Mouse (Mus musculus): ENCODE results near the gene Sik3. TPM values are rescaled to one million over a fixed set of nuclear protein-coding genes. Genes with fewer than 3 reads are reported as not detected.
"Not testable (repeated sequence)": the region's sequence is repeated elsewhere in the genome, so short reads cannot be mapped to it uniquely, and the experiment has no call there.

The Sik3 gene
- polyA plus RNA-seq, 1 experiment, result 10.9 TPM

GRCm38 (mm10) chr9:46142031-46142430, 129.4 kb downstream of the Sik3 start:
- WGBS, result 92% methylated on average over 1 of the region's 1 CpGs
- no peak for DNase-seq (ENCODE audit: low read depth, low spot score)

- 94% methylated on average over 1 of the region's 1 CpGs for WGBS
- DNase-seq (ENCODE audit: low read depth, low spot score), result no peak
Measured at GRCm38 (mm10) chr9:46142492-46142891, 129.9 kb downstream of the Sik3 start.

DNA sequence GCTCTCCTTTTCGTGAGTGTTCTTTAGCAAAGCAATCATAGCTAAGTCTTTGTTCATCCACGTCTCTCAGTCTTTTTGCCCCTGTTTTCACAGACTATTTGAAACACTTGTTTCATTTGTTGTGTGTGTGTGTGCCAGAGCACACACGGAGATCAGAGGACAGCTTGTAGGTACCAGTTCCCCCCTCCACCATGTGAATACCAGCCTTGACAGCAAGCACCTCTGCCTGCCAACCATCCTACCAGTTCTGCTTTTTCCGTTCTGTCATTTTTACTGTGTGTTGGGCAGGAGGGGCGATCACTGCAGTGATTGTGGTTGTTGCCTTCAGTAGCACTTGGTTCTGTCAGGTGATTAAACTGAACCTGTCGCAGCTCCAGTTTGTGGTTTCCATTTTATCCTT, 132.4 kb downstream of the Sik3 start:
- no peak for DNase-seq (ENCODE audit: low read depth, low spot score)
- WGBS, result 84% methylated on average over 6 of the region's 6 CpGs

- DNase-seq (ENCODE audit: low read depth, low spot score), result no peak
- WGBS, result 83% methylated on average over 3 of the region's 3 CpGs
Measured at GRCm38 (mm10) chr9:46146437-46146836, 133.8 kb downstream of the Sik3 start.

DNA sequence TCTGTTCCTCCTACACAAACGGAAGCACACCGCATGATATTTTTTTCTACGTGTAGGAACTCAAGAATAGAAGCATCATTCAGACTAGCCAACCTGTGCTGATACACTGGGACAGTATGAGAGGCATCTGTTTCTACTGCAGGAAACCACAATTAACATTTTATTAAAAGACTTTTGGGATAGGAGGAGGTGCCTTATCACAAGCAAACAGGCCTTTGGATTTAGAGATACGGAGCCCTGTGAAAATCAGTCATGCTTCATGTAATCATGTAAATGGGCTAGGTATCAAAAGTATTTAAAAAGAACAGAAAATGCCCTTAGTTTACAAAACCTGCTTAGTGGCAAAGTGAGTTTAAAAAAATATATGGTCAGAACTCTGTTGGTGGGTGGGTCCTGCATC, 136.1 kb downstream of the Sik3 start:
- WGBS, result 96% methylated on average over 4 of the region's 4 CpGs
- no peak for DNase-seq (ENCODE audit: low read depth, low spot score)

DNA sequence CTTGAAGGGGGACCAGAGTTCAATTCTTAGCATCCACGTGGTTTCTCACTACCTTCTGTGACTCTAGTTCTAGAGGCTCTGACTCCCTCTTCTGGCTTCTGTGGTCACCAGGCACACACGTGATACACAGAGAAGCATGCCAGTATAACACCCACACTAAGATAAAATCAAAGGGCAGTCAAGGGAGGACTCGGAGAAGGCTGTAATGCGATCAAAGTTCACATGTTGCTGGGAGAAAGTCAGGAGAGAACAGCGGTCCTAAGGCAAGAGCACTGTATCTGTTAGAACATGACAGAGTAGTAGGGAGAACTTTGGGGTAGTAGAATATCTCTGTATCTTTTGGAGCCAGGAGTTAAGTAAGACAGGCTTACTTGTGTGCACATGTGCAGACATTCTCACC, 136.8 kb downstream of the Sik3 start:
- 23% methylated on average over 5 of the region's 5 CpGs for WGBS
- DNase-seq (ENCODE audit: low read depth, low spot score), result peak; percentile 42

- 60% methylated on average over 7 of the region's 7 CpGs for WGBS
- DNase-seq (ENCODE audit: low read depth, low spot score), result no peak
Measured at GRCm38 (mm10) chr9:46150116-46150515, 137.5 kb downstream of the Sik3 start.

DNA sequence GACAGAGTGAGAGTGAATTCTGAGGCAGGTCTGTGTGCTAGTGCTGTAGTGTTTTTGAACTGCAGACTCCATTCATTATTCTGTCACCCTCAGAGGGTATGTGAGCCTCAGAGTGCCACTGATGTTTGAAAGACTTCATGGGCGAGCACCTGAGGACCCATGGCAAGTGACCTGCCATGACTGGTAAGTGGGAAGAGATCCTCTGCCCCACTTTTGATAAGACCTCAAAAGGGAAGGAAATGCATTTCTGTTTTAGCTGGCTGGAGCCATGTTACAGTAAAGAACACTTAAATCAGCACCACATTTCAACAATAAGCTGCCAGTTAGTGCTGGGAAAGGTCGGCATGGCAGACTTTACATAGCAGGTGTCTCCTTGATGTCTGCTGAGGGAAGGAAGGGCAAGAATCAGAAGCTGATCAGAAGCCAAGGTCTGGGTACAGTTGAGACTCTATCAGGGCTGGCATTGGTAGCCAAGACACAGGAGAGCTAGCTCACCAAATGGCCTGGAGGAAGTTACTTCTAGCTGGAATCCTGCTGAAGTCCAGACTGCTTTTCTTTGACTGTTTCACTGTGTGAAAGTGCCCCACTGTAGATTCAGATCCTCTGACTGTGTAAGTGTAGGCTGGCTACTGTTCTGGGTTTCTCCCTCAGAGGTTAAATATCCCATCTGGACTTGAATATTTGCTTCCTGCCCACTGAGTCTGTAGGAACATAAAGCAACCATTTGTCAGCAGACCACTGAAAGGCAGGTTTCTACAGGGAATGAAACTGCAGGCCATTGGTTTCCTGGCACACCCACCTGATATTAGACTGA, 138.5 kb downstream of the Sik3 start:
- 57% methylated on average over 2 of the region's 2 CpGs for WGBS
- DNase-seq (ENCODE audit: low read depth, low spot score), result no peak

GRCm38 (mm10) chr9:46151704-46152040, 139.1 kb downstream of the Sik3 start:
- WGBS, result 74% methylated on average over 6 of the region's 6 CpGs
- DNase-seq (ENCODE audit: low read depth, low spot score), result no peak

GRCm38 (mm10) chr9:46152067-46153015, 139.7 kb downstream of the Sik3 start:
- DNase-seq (ENCODE audit: low read depth, low spot score), result no peak
- 86% methylated on average over 8 of the region's 8 CpGs for WGBS

DNA sequence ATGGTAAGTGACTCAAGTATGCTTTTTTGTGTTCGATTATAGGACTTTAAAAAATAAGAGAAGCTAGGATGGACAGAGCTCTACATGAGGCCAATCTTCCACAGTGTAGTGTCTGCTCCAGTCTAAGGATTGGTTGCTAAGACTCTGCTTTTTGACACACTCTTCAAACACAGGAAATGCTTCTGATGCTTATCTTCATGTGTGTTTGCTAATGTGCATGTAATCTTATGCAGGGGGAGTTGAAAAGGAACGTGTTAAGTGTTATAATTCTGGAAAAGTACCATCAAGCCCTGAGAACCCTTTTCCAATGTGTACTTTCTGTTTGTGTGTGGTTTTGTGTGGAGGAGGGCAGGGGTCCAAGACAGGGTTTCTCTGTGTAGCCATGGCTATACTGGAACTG, 141.8 kb downstream of the Sik3 start:
- 43% methylated on average over 2 of the region's 2 CpGs for WGBS
- DNase-seq (ENCODE audit: low read depth, low spot score), result no peak

- DNase-seq (ENCODE audit: low read depth, low spot score), result no peak
- 70% methylated on average over 4 of the region's 4 CpGs for WGBS
Measured at GRCm38 (mm10) chr9:46155026-46155425, 142.4 kb downstream of the Sik3 start.

DNA sequence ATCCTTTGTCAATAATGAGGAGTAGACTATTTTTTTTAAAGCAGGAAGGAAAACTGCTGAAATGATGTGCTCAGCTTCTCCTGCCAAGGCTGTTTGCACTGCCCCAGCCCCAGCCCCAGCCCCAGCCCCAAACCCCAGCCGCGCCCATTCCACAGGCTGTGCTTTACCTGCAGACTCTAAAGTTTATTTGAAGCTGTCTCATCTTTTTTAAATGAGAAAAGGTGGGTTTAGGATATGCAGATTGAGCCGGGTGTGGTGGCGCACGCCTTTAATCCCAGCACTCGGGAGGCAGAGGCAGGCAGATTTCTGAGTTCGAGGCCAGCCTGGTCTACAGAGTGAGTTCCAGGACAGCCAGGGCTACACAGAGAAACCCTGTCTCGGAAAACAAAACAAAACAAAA, 143.2 kb downstream of the Sik3 start:
- WGBS, result 94% methylated on average over 8 of the region's 8 CpGs

GRCm38 (mm10) chr9:46156711-46157110, 144.1 kb downstream of the Sik3 start:
- DNase-seq (ENCODE audit: low read depth, low spot score), result no peak
- WGBS, result 71% methylated on average over 4 of the region's 4 CpGs

More for the DNA sequence above, 143.2 kb downstream of the Sik3 start:
- not testable (repeated sequence) for DNase-seq (ENCODE audit: low read depth, low spot score)

DNA sequence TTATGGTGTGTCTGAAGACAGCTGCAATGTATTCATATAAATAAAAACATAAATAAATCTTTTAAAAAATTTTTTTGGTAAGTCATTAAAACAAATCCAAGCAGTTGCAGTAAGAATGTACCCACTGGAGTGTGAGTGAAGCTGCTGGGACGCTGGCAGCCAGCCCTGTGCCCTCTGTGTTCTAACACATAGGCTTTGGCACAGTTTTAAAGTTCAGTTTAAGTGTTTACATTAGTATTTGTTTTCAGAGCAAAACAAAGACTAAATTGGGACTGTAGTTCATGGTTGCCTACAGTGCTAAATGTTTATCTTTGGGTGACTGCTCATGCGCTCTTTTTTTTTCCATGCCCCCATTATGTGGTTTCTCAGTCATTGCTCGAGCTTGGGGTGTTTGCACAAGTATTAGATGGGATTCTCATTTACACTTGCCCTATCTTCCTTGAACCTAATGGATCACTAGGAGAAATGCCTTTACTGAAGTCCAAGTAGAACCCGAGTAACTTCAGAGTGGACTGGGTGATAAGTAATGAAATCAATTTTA, 145.7 kb downstream of the Sik3 start:
- 58% methylated on average over 4 of the region's 4 CpGs for WGBS
- DNase-seq (ENCODE audit: low read depth, low spot score), result no peak

GRCm38 (mm10) chr9:46163430-46163829, 150.8 kb downstream of the Sik3 start:
- 57% methylated on average over 8 of the region's 8 CpGs for WGBS
- DNase-seq (ENCODE audit: low read depth, low spot score), result no peak

DNA sequence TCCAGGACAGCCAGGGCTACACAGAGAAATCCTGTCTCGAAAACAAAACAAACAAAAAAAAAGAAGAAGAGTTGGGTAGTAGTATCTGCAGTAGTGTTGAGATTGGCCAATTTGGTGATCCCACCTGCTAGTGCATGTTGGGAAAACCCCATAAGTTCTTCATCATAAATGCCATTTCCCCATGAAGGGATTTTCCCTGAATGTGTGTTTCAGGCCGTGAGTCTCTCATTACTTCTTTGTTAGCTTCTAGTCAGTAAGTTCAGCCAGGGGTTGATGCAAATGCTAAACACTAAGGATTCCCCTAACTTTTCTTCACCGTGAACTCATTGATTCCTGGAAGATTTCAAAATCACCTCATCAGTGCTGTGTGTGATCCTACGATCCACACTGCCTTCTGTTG, 156.2 kb downstream of the Sik3 start:
- WGBS, result 71% methylated on average over 4 of the region's 4 CpGs
- DNase-seq (ENCODE audit: low read depth, low spot score), result no peak

DNA sequence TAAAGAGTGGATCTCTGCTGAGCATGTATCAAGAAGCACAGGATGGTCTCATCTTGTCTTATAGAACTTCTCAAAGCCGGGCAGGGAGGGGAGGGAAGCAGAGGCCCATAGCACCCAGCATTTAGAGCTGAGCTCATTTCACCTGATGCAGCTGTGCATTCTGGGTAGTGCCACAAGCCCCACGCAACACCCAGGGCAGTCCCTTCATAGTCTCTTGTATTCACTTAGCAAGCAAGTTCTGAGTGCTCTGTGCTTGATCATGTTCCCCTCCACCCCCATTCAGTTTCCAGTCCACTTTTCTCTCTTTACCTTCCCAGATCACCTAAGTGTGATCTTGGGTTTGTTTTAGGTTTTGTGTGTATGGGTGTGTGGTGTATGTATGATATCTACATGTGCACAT, 159.6 kb downstream of the Sik3 start:
- no peak for DNase-seq (ENCODE audit: low read depth, low spot score)
- WGBS, result 88% methylated on average over 2 of the region's 2 CpGs

GRCm38 (mm10) chr9:46172953-46173352, 160.3 kb downstream of the Sik3 start:
- 52% methylated on average over 2 of the region's 2 CpGs for WGBS
- no peak for DNase-seq (ENCODE audit: low read depth, low spot score)

DNA sequence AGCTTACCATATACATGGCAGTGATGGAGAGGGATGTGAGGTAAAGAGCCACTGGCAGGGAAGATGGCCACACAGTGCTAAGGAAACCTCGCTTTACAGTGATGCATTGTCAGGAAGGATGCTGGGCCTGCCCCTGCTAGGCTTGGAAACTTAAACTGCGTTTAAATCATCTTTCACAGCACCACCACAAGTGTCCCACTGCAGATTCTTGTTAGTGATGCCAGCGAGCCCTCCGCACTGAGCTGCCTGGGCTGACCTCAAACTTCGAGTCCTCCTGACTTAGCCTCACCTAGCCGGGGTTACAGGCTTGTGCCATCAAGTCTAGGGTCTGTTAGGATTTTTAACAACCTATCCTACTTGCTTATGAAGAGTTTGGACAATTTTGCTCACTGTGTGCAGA, 161.3 kb downstream of the Sik3 start:
- 90% methylated on average over 6 of the region's 6 CpGs for WGBS
- DNase-seq (ENCODE audit: low read depth, low spot score), result no peak
